Mouse (Mus musculus) cerebellum, postnatal 25 days (tissue): ENCODE measurements around the gene Stx1a.
"Not testable (repeated sequence)": the region's sequence is repeated elsewhere in the genome, so short reads cannot be mapped to it uniquely, and the experiment has no call there.

ENCODE experiments used
- DNase-seq, 2 experiments: peaks; one replicate each; pipeline ENCODE4 v3.0.0; 2021; ENCODE audit warnings: mixed read lengths in 2 of 2

Stx1a gene

DNA sequence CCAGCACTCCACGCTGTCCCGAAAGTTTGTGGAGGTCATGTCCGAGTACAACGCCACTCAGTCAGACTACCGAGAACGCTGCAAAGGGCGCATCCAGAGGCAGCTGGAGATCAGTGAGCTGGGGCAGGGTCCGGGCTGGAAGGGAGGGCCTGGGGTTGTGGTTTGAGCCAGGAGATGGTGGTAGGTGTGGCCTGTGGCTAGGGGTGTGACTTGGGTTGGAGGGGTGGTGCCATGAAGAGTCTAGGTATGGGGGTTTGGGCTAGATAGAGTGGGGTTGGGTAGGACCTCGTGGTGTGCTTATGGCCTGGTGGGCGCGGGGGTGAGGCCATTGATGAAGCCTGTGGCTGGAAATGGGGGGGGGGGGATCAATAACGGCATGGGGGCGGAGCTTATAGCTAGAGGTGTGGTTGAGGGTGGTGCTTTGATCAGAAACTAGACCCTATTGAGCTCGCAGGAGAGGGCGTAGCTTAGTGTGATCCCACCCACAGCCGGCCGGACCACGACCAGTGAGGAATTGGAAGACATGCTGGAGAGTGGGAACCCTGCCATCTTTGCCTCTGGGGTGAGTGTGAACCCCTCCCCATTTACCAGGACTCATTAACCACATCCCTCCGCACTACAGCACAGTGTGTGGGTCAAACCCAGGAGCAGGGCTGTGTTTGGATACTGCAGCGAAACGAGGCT is 19.0 kb downstream of the Stx1a start:
- no peak for DNase-seq

DNA sequence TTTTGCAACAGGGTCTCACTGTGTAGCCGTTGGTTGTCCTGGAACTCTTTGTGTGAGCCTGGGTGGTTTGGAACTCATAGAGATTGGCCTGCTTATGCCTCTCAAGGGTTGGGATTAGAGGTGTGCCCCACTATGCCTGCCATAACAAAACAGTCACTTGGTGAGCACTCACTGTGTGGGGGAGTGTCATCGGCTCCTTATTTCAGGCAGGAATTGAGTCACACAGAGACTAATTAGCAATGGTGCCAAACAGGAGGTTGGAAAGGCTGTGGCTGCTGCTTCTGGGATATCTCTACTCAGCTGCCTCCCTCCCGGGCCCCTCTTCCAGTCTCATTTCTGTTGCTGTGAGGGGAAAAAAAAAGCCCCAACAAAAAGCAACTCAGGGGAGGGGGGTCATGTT is 21.3 kb downstream of the Stx1a start:
- no peak for DNase-seq

DNA sequence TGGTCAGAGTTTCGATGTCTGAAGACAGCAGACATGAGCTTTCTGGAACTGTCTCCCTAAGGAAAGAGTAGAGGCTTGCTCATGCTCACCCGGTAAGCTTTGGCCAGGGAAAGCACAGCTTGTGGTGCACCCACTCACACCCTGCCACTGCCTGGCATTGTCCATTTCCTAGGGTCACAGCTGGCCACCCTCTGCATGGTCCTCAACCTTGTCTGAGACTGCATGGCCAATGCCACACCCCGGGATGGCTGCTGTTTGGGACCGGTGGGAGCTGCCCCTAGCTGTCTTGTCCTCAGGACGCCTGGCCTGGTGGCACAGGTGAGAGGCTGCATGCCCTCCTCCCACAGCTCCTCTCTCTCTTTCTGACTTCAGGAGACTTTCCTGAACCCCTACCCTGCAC is 25.3 kb downstream of the Stx1a start:
- DNase-seq: no peak

DNA sequence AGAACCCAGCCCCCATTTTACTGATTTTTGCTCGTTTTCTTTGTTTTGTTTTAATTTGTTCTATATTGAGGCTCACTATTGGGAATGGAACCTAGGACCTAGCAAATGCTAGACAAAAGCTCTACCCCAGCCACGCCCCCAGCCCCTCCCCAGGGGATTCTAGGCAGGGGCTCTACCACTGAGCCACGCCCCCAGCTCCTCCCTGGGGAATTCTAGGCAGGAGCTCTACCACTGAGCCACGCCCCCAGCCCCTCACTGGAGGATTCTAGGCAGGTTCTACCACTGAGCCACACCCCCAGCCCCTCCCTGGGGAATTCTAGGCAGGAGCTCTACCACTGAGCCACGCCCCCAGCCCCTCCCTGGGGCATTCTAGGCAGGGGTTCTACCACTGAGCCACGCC is 26.0 kb downstream of the Stx1a start:
- DNase-seq: not testable (repeated sequence)

DNA sequence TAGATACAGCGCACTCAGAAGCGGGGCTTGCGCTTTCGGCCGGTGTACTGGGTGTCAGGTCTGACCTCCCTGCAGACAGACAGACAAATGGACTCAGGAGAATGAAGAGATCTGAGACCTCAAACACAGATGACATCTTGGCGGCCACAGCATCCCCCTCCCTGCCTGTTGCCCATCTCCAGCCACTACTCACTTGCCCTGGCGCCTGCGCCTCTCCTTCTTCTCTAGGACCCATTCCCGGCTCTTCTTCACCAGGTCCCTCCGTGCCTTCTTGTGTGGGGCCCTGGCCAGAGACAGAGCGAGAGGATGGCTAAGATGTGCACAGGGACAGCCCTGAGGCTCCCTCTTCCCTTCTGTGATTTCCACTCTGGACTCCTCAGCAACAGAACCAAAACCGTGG is 30.1 kb downstream of the Stx1a start:
- DNase-seq: no peak

DNA sequence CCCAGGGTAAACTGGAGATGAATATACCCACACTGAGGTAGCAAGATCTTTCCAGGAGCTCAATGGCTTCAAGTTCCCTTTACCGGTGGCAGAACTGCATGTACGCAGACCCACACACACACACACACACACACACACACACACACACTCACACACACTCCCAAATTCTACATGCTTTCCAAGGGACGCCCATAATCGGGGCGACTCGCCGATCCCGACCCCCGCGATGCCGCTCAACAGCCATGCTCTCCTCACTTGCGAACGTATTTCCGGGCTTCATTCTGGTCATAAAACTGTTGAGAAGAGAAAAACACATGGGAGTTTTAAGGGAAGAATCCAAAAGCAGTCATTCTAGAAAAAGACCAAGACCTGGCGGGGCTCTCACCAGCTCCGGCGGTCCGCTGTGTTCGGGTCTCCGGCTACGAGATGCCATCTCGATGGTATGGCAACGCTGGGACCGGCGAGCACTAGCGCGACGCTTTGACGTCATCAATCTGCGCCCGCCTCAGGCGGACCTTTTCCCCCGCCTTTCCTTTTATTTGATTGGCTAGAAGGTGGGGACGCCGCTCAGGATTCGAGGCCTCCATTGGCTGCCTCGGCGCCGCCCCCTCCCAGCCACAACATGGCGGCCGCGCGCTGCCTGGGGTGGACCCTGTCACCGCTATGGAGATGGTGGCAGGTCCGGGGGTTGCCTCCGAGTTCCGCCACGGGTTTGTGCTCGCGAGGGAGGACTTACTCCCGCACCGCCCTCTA is 40.5 kb downstream of the Stx1a start, which contains the start of gene Dnajc30:
TSS of gene Dnajc30 (plus strand) at position 574 of the 753 bp plus-strand sequence.
- DNase-seq: peak; percentile 99

DNA sequence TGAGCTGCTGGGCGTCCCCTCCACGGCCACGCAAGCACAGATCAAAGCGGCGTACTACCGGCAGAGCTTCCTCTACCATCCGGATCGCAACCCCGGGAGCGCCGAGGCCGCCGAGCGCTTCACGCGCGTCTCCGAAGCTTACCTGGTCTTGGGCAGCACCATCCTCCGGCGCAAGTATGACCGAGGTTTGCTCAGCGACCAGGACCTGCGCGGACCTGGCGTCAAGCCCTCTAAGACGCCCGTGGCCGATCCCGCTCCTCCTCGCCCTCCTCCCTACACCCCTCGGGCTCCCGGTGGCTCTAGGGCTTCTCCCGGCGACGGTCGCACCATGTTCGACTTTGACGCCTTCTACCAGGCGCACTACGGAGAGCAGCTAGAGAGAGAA is 41.1 kb downstream of the Stx1a start:
- DNase-seq: no peak

DNA sequence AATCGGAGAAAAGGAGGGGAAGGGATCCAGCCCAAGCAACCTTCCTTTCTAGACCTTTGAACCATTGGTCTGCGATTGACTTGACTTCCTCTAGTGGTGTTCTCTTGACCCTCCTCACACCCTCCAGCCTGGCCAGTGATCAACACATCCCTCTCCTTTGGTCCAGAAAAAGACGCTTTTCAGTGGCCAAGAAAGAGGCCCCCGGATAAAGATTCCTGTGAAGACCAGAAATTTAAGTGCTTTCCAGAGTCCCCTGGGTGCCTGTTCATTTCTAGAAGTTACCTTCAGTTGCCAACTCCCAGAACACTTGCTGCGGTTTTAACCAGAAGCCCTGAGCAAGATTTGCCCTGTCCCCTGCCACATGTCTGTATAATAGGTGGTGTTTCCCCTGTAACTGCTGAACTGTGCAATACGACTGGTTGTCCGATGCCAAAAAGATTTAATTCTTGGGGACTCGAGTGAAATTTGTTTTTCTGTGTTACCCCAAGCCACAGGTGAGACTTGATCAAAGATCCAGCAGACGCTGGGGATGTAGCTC is 41.7 kb downstream of the Stx1a start, which contains the start of gene Bud23:
TSS of gene Bud23 (minus strand) at position 51 of the 538 bp plus-strand sequence.
- not testable (repeated sequence) for DNase-seq

DNA sequence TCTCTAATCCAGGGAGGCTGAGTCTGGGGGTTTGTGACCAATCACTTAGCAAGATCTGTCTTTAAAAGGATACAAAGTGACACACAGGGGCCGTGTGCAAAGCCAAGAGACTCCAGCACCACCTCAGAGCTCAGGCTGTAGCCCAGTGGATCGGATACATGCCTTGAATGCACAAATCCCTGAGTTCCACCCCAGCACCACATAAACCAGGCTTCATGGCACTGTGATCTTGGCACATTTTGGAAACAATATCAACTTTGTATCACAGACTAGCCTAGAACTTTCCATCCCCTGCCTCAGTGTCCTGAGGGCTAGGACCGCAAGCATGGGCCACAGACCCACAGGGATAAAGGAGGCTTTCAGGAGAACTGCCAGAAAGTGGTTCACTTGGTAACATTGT is 42.7 kb downstream of the Stx1a start:
- no peak for DNase-seq

DNA sequence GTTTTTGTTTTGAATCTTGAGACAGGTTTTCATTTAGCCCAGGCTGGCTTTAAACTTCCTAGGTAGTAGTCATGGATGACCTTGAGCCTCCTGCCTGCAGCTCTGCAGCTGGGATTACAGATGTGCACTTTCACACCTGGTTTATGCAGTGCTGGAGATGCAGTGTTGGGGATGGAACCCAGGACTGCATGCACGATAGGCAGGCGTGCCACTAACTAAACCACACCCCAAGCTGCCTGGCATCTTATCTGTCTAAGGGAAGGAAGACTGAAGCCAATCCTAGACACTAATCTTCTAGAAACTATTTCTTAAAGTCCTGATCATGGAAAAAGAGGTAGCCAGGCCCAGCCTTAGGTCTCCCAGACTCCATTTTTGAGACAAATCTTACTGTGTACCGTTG is 47.2 kb downstream of the Stx1a start:
- DNase-seq: no peak

DNA sequence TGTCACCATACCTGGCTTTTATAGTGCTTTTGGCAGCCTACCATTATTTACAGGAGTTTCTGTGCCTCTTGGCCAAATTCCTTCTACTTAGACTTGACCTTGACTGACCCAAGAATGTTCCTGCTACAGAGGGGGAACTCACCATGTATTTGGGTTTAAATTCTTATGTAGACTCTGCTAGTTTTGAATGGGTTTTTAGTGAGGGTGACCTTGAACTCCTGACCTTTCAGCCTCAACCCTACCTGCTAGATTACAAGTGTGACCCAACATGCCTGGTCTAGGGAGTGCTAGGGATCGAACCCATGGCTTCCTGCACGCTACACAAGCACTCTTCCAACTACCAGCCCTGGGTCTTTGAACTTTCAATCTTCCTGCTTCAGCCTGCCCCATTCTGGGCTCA is 48.8 kb downstream of the Stx1a start:
- DNase-seq: no peak

DNA sequence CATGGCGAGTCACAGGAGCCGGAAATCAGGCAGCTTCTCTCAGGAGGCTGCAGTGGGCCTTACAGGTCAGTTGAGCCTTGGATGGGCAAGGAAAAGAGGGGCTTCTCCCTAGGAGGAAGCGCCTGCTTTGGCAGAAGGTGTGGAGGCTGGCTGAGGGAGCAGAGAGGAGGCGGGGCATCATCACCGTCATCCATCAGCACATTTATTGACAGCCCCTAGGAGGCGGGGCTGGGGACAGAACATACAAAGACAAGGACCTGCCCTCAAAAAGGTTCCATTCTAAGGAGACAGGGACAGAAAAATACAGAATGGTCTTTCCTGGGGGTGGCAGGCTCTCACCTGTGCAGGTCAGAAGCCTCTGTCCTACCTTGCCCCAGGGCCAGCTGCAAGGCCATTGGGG is 49.4 kb downstream of the Stx1a start:
- no peak for DNase-seq

DNA sequence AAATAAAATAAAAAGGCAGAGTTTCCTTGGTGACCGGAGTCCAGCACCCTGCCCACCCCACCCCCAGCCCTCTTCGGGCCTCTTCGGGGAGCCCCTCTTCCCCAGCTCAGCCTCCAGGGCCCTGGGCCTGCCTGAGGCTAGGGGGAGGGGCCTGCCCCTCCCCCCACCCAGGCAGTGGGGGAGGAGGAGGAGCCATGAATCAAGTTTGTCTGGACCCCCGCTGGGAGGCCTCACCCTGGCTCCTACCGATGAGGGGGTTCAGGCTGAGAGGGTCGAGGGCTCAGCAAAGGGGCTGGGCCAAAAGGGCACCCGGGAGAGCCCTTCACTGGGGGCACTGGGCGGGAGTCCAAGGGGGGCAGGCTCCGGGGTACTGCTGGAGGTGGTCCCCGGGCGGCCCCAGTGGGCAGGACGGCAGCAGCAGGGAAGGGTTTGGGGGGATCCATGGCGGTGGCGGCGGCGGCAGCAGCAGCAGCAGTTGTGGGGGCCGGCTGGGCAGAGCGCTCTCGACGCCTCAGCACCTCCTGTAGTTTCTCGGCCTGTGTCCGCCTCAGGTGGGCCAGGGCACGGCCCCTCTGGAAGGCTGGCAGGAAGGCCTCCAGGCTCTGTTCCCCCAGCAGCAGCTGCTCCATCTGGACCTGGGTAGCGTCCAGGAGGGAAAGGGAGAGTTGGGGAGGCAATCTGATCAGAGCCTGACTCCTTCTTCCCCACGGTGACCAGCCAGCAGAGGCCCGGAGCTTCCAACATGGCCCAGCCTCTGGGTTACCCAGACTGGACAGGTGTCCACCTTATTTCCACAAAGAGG is 50.3 kb downstream of the Stx1a start:
- peak in 1 of 2 experiments; percentile 41 for DNase-seq

DNA sequence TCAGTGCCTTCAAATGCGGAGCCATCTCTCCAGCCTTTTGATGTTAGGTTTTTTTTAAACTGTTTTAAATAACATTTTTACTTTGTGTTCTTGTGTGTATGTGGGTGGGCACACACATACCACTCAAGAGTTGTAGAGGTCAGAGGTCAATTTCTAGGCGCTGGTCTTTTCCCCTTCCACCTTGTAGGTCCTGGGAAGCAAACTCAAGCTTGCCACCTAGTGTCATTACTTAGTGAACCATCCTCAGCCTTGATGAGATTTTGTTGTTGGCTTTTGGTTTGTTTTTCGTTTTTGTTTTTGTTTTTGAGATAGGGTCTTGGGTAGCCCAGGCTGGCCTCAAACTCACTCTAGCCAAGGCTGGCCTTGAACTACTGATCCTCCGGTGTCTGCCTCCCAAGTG is 52.4 kb downstream of the Stx1a start:
- DNase-seq: no peak

DNA sequence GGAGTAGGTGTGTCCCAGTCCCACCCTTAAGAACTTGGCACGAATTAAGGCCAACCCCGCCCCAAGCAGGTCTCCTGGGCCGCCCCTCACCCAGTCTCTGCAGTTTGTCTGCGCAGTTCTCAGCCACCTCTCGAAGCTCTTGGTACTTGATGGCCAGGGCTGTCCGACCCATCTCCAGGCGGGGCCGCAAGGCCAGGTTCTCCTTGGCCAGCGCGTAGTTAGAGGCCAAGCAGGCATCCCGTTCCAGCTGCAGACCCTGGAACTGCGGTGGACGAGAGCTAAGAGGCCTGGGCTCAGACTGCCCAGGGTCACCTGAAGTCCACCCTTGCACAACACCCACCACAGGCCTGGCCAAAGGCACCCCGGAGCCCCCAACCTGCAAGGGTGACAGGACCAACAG is 53.1 kb downstream of the Stx1a start:
- no peak for DNase-seq

DNA sequence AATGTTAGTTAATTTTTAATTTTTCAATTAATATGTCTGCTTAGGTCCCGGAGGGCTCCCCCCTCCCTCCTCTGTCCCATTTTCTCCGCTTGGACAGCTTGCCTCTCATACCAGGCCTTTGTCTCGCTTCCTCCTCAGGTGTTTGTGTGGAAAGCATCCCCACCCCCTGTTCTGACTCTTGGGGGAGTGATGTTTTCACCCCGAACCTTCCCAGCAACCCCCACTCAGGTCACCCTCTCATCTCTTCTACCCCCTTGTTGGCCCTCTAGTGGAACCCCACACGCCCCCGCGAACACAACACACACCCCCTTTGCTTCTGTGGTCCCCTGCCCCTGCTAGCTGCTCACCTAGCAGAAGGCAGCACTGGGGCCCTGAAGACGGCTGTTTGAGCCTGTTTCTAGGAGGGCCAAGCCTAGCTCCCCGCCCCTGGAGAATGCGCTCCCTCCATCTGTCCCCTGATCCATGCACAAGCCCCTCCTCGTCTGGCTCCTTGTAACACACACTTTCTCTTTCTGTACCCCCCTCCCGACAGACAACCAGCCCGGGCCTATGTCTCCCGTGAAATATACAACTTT is 53.7 kb downstream of the Stx1a start:
- peak; percentile 54 to 63 for DNase-seq

DNA sequence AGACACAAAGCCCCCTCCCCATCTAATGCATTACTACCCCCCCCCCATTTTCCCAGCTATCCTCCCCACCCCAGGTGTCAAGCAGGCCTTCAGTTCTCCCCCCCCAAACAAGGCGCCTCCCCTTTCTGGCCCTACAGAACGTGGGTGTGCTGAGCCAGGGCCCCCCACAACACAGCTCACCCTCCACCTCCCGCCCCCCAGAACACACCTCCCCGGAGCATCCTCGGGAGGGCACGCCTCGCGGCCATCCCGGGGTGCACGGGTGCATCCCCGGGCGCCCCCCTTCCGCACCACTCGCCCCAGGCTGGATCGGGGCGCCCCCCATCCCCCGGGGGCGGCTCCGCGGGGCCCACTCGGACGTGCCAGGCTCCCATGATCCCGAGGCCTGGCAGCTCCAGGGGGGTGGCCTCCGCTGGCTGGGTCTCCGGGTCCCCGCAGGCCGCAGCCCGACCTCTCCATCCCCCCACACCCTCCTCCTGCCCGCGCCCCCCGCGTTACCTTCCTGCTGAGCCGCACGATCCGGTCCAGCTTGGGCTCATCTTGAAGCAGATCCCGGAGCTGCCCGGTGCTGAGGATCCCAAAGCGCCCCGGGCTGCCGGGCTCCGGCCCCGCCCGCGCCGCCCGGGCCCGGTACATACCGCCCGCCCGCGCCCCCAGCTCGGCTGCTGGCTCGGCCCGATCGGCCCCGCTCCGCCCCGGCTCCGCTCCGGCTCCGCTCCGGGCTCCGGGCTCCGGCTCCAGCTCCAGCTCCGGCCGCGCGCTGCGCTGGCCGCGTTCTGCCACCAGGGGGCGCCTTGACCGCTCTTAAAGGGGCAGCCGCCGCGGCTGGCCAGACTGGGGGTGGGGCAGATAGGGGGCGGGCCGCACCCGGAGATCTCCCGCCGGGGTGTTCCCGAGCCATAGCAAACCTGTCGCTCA is 54.5 kb downstream of the Stx1a start, which contains the start of gene Vps37d:
TSS of gene Vps37d (minus strand) at position 703 of the 918 bp plus-strand sequence.
- peak; percentile 98 to 99 for DNase-seq

DNA sequence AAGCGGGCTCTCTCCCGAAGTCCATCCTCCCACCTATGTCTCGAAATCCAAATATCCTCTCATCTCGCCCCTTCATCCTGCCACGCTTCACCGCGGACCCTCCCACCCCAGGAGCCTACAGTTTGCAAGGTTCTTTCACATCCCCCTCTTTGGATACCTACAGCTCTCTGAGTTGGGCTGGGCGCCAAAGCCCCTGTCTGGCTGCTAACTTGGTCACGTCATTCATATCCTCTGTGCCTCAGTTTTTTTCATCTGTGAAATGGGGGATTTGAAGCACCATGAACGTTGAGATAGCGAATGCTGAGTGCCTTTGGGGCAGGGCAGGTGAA is 55.2 kb downstream of the Stx1a start:
- DNase-seq: no peak

DNA sequence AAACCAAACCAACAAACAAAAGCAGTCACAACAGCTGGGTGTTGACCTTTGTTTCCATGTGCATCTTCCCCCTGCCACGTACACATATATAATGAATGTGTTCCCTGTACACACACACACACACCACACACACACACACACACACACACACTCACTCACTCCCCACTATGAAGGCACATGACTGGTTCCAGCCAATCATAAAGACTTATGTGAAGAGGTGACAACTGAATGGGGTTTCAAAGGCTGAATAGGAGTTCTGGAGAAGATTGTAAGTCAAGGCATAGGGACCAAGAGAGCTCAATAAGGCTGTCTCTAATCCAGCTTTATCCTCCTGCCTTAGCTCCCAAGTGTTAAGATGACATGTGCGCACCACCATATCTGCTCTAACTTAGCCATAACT is 56.3 kb downstream of the Stx1a start:
- DNase-seq: no peak

DNA sequence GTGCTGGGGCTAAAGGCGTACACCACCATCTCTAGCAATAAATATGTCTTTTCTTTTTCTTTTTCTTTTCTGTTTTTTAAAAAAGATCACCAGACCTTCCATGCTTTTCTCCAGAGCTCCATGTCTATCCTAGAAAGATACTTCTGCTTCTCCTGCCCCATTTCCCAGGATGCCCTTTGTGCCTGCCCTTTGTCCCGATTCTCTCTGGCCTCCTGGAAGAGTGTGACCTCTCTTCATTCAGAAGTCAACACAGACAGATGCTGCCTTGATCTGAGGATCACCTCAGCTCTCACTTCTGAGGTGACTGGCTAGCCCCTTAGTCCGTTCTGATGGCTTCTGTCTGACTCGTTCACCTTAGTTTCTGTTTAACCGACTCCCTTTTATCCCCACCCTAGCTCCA is 57.3 kb downstream of the Stx1a start:
- DNase-seq: no peak

DNA sequence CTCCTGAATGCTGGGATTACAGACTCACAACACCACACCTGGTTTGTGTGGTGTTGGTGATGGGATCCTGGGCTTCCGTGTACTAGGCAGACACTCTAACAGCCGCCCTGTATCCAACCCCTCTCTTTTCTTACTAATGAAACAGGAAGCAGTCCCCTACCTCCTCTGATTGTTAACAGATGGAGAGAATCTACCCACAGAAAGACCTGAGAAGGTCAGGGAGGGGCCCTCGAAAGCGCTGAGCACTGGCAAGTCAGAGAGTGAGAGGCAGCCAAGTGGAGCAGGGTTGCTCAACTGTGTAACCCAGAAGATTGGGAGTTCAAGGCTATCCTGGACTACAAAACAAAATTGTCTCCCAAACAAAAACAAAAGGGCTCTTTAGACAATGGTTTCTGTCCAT is 63.6 kb downstream of the Stx1a start:
- DNase-seq: no peak

DNA sequence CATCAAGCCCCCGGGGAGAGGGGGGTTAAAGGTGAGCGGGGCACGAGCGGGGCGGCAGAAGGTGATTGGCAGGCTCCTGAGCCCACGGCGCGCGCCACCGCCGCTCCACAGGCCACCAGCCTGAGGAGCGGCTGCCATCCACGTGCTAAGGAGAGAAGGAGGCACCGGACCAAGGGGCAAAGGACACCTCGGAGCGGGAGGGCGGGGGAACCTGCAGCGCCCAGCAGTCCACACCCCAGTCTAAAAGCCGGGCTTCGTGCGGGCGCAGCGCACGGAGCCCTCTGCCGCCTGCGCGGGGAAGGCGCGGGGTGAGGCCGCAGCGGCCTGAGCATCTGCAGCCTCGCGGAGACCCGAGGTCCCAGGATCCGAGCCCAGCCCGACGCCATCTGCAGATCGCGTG is 66.4 kb downstream of the Stx1a start, which contains the start of gene Mlxipl:
TSS of gene Mlxipl (plus strand) at position 238 of the 400 bp plus-strand sequence.
- DNase-seq: no peak
